Mouse (Mus musculus) limb, embryonic 14.5 days (tissue): ENCODE measurements around the gene Natd1. TPM values are rescaled to one million over a fixed set of nuclear protein-coding genes. Genes with fewer than 3 reads are reported as not detected.

Experiments
- ATAC-seq: fragments of 200-750 bp; cut with Nextera tagmentation; 2 replicates; pipeline ENCODE4 v1.8.0; 2017; ENCODE audit warnings: low read depth, moderate number of reproducible peaks, moderate TSS enrichment; ENCODE audit not compliant: low FRiP score
- DNase-seq: peaks from one replicate; pipeline ENCODE4 v3.0.0-alpha.2; 2015; ENCODE audit warnings: low spot score
- H3K27ac ChIP-seq: fragments of 300-500 bp; sonication (generic); replicated peaks from 2 replicates; pipeline ENCODE4 v1.5.1; 2014; ENCODE audit warnings: low read depth, mild to moderate bottlenecking, low read length, moderate library complexity, mixed read lengths
- H3K27me3 ChIP-seq: fragments of 300-500 bp; sonication (generic); 2 replicates; pipeline ENCODE4 v1.6.1; 2014; ENCODE audit warnings: low read length, mixed read lengths; ENCODE audit not compliant: control insufficient read depth, insufficient read depth
- H3K36me3 ChIP-seq: fragments of 300-500 bp; sonication (generic); 2 replicates; pipeline ENCODE4 v1.6.1; 2014; ENCODE audit warnings: mild to moderate bottlenecking, low read length, moderate library complexity, mixed read lengths; ENCODE audit not compliant: control insufficient read depth, insufficient read depth
- H3K4me1 ChIP-seq: fragments of 300-500 bp; sonication (generic); 2 replicates; pipeline ENCODE4 v1.6.1; 2014; ENCODE audit warnings: antibody characterized with exemption, low read length, mixed read lengths; ENCODE audit not compliant: control insufficient read depth, insufficient read depth
- H3K4me2 ChIP-seq: fragments of 300-500 bp; sonication (generic); replicated peaks from 2 replicates; pipeline ENCODE4 v1.6.1; 2014; ENCODE audit warnings: low read depth, mild to moderate bottlenecking, low read length, moderate library complexity; ENCODE audit not compliant: severe bottlenecking
- H3K4me3 ChIP-seq: fragments of 300-500 bp; sonication (generic); replicated peaks from 2 replicates; pipeline ENCODE4 v1.5.1; 2014; ENCODE audit warnings: low read length
- H3K9ac ChIP-seq: fragments of 300-500 bp; sonication (generic); 2 replicates; pipeline ENCODE4 v1.6.1; 2014; ENCODE audit warnings: mild to moderate bottlenecking, low read depth, low read length, moderate library complexity; ENCODE audit not compliant: severe bottlenecking
- H3K9me3 ChIP-seq: fragments of 300-500 bp; sonication (generic); 2 replicates; pipeline ENCODE4 v1.6.1; 2016; ENCODE audit warnings: low read length; ENCODE audit not compliant: control insufficient read depth
- POLR2A ChIP-seq: fragments of 200-500 bp; IDR thresholded peaks from 2 replicates; pipeline ENCODE4 v1.8.0; 2012; ENCODE audit warnings: inconsistent platforms, mild to moderate bottlenecking, moderate library complexity, borderline replicate concordance; ENCODE audit not compliant: insufficient read depth, insufficient read length; ENCODE audit errors: extremely low read depth
- WGBS: fragments of 180-500 bp; shearing (Covaris S2); extraction: QIAGEN DNeasy Blood & Tissue Kit; methylation state at CpG from one replicate; pipeline ENCODE4 v1.1.7; 2014; 5-methylcytosine and 5-hydroxymethylcytosine counted together
- polyA plus RNA-seq, 2 experiments: library from polyadenylated mRNA; depleted of rRNA in 1 of 2; stranded (reverse) in 1 of 2; unstranded in 1 of 2; fragments of >200 nt; fragmentation: Nextera tagmentation in 1 of 2; extraction: Ambion mirVana in 1 of 2; gene quantifications; 2 replicates each; pipeline versions ENCODE4 v1.2.1 to v1.2.3; 2012 to 2014

The Natd1 gene
- polyA plus RNA-seq (2012; rRNA removed) = 25.5 and 36.0 TPM in 2 replicates
- 21.6 and 23.7 TPM in 2 replicates for polyA plus RNA-seq (2014; fragmentation: Nextera tagmentation; extraction: Ambion mirVana)

DNA sequence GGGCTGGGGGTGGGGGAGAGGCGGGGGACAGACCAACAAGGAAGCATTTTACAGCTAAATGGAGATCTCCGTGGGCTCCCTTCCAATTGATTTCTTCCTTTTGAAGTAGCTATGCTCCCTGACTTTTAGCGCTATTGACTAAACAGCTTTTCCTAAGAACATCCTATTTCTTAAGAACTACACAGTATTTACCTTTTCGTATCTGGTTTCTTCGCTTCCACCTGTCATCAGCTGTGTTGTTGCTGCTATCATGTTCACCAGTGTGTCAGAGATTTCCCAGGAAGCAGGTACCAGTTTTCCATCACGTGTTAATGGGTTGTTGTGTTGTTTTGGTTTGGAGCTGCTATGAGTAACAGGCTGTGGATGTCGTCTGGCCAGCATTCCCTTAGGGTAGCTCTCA is at the start of gene Natd1:
TSS of gene Natd1 (minus strand) at position 260 of the 400 bp plus-strand sequence.
- no peaks in the 10 kb centered on the region for H3K9me3 ChIP-seq
- H3K27ac ChIP-seq = peak within 1 kb of the TSS; percentile 44; the same call in 1 of the 2 replicates
- no peaks in the 10 kb centered on the region for H3K27me3 ChIP-seq
- DNase-seq (no peak), ATAC-seq (no peak)
- no peaks in the 10 kb centered on the region for H3K36me3 ChIP-seq
- TF ChIP-seq POLR2A = no peak
- H3K9ac ChIP-seq = peak within 1 kb of the TSS; percentile 83
- peak within 1 kb of the TSS; percentile 82 for H3K4me2 ChIP-seq
- WGBS = 29% methylated on average over 7 of the region's 7 CpGs
- H3K4me3 ChIP-seq = peak within 1 kb of the TSS; percentile 81
- peaks cover 7% of the 10 kb centered on the region for H3K4me1 ChIP-seq

DNA sequence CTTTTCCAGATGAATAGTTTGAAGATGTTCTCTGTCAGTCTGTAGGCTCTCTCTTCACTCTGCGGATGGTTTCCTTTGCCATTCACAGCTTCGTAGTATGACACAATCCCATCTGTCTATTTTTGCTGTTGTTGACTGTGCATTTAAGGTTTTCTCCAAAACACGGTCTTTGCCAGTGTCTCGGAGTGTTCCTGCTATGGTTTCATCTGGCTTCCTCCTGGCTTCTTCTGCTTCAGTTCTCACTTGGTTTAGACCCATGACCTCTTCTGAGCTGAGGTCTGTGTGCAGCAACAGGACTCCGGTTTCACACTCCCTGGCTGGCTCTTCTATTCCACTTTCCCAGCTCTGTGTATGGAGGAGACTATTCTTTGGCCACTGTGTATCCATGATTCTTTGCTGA is 48.2 kb upstream of the Natd1 start:
- H3K9ac ChIP-seq = no peak overlapping the region
- H3K27me3 ChIP-seq = no peaks in the 10 kb centered on the region
- H3K4me1 ChIP-seq = no peaks in the 10 kb centered on the region
- H3K9me3 ChIP-seq = no peaks in the 10 kb centered on the region
- H3K4me2 ChIP-seq = no peak overlapping the region
- H3K4me3 ChIP-seq = no peak overlapping the region
- no peak for DNase-seq
- no peaks in the 10 kb centered on the region for H3K36me3 ChIP-seq
- no peak overlapping the region for H3K27ac ChIP-seq
- 86% methylated on average over 5 of the region's 5 CpGs for WGBS
- no peak for ATAC-seq
- no peak for TF ChIP-seq POLR2A

DNA sequence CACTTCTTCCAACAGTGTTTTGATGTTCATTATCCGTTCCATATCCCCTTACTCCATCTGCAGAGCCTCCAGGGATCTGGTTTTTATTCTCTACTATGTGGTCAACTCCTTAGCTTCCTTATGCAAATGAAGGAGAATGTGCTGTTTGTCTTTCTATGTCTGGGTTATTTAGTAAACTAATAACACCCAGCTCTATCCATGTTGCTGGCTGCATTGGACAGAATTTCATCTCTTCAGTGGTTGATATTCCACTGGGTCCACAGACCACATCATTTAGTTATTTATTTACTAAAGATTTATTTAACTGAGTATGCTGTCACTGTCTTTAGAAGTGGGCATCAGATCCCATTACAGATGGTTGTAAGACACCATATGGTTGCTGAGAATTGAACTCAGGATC is 46.6 kb upstream of the Natd1 start:
- Histone ChIP-seq H3K4me1 (no peaks in the 10 kb centered on the region), H3K4me3 (no peak overlapping the region), H3K9ac (no peak overlapping the region), H3K9me3 (no peaks in the 10 kb centered on the region), H3K4me2 (no peak overlapping the region), H3K27me3 (no peaks in the 10 kb centered on the region), H3K36me3 (no peaks in the 10 kb centered on the region), H3K27ac (no peak overlapping the region)
- ATAC-seq (no peak), DNase-seq (no peak)
- TF ChIP-seq POLR2A = no peak
- 46% methylated on average over 1 of the region's 1 CpGs for whole genome bisulfite sequencing

DNA sequence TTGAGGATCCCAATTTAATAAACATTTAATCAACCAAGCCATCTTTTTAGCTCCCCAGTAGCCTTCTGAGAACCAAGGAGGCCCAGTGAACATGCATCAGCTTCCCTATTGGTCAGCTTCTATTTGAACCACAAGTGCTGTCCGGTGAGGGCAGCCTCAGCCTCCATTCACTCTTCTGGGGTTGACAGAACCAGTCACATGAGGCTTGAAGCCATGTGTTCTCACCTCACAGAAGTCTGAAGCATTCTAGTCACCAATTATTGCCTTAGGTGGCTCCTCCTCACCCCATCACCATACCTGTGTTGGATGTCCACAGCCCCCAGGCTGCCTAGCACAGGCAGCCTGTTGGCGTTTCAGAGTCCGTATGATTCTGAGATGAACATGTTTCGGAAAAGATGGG is 44.4 kb upstream of the Natd1 start:
- H3K4me3 ChIP-seq = no peak overlapping the region
- ATAC-seq (no peak), DNase-seq (no peak)
- TF ChIP-seq POLR2A = no peak
- no peaks in the 10 kb centered on the region for H3K36me3 ChIP-seq
- peaks cover 3% of the 10 kb centered on the region; the same call in 1 of the 2 replicates for H3K4me1 ChIP-seq
- H3K9ac ChIP-seq = no peak overlapping the region
- H3K27ac ChIP-seq = no peak overlapping the region
- H3K4me2 ChIP-seq = no peak overlapping the region
- no peaks in the 10 kb centered on the region for H3K27me3 ChIP-seq
- WGBS = 86% methylated on average over 4 of the region's 4 CpGs
- H3K9me3 ChIP-seq = no peaks in the 10 kb centered on the region

DNA sequence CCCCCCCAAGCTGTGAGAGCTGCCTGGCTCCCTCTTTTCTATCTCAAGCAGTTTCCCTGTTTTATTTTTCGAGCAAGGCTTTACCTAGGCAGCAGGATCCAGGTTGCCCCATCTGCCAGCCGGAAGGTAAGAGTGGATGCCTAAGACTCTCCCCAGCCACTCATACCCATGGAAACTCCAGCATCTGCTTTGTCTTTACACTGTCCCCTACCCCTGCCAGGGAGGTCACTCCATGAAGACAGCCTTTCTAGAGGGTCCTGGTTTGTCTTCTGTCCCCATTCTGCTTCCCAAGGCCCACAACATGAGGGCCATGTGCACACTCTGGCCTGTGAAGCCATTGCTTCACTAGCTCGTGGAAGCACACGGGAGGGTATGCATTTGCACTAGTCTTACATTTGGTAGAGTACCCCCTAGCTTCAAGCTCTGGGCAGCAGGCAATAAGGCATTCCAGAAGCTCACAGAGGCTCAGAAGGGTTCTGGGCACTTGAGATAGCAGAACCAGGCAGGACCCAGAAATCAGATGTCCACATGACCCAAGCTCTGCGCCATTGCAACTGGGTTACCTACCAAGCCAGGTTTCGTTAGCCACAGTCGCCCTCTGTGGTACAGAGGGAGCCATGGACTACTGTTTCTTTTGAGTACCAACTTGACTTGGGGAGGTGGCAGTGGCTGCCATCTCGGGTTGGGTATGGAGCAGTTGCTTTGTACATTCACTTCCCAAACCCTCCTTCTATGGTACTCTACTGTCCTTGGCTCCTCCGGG is 41.3 kb upstream of the Natd1 start:
- H3K9me3 ChIP-seq = no peaks in the 10 kb centered on the region
- H3K27me3 ChIP-seq = no peaks in the 10 kb centered on the region
- 87% methylated on average over 9 of the region's 9 CpGs for WGBS
- no peak overlapping the region for H3K27ac ChIP-seq
- no peak for DNase-seq
- peaks cover 27% of the 10 kb centered on the region for H3K36me3 ChIP-seq
- no peak overlapping the region for H3K4me2 ChIP-seq
- peaks cover 4% of the 10 kb centered on the region; the same call in 1 of the 2 replicates for H3K4me1 ChIP-seq
- no peak overlapping the region for H3K4me3 ChIP-seq
- H3K9ac ChIP-seq = no peak overlapping the region
- no peak for ATAC-seq
- TF ChIP-seq POLR2A = no peak
